Mouse (Mus musculus): ENCODE measurements at regions not wholly inside any gene's neighbourhood (a gene's known extent, or its start where the extent isn't known, plus 50 kb on each side); places are given as distances from the start of the nearest gene placed in this dataset.

GRCm38 (mm10) chr3:61064720-61065119, 62.1 kb downstream of the P2ry1 start:
- no peak for DNase-seq (ENCODE audit: low spot score)

- DNase-seq (ENCODE audit: low spot score), result no peak
Measured at GRCm38 (mm10) chr3:61067067-61067466, 64.5 kb downstream of the P2ry1 start.

- no peak for DNase-seq (ENCODE audit: low spot score)
Measured at GRCm38 (mm10) chr3:61068229-61068628, 65.6 kb downstream of the P2ry1 start.

- DNase-seq (ENCODE audit: low spot score), result no peak
Measured at GRCm38 (mm10) chr3:61071041-61071440, 68.4 kb downstream of the P2ry1 start.

- DNase-seq (ENCODE audit: low spot score), result peak; percentile 42
Measured at GRCm38 (mm10) chr3:61072330-61072729, 69.7 kb downstream of the P2ry1 start.

- no peak for DNase-seq (ENCODE audit: low spot score)
Measured at GRCm38 (mm10) chr3:61073103-61073502, 70.5 kb downstream of the P2ry1 start.

GRCm38 (mm10) chr3:61073806-61074205, 71.2 kb downstream of the P2ry1 start:
- no peak for DNase-seq (ENCODE audit: low spot score)

GRCm38 (mm10) chr3:61075839-61076238, 73.2 kb downstream of the P2ry1 start:
- peak; percentile 33 for DNase-seq (ENCODE audit: low spot score)

GRCm38 (mm10) chr3:61089931-61090330, 87.3 kb downstream of the P2ry1 start:
- no peak for DNase-seq (ENCODE audit: low spot score)

GRCm38 (mm10) chr3:61092031-61092430, 89.4 kb downstream of the P2ry1 start:
- no peak for DNase-seq (ENCODE audit: low spot score)

- no peak for DNase-seq (ENCODE audit: low spot score)
Measured at GRCm38 (mm10) chr3:61116364-61116763, 113.8 kb downstream of the P2ry1 start.

- no peak for DNase-seq (ENCODE audit: low spot score)
Measured at GRCm38 (mm10) chr3:61133096-61133495, 130.5 kb downstream of the P2ry1 start.

GRCm38 (mm10) chr3:61154087-61154486, 151.5 kb downstream of the P2ry1 start:
- DNase-seq (ENCODE audit: low spot score), result no peak

- DNase-seq (ENCODE audit: low spot score), result peak; percentile 35
Measured at GRCm38 (mm10) chr3:61159811-61160210, 157.2 kb downstream of the P2ry1 start.

GRCm38 (mm10) chr3:61161384-61161783, 158.8 kb downstream of the P2ry1 start:
- DNase-seq (ENCODE audit: low spot score), result no peak

- peak; percentile 2 for DNase-seq (ENCODE audit: low spot score)
Measured at GRCm38 (mm10) chr3:61185789-61186188, 175.6 kb upstream of the Rap2b start.

GRCm38 (mm10) chr3:61188662-61189061, 172.8 kb upstream of the Rap2b start:
- no peak for DNase-seq (ENCODE audit: low spot score)

GRCm38 (mm10) chr3:61216562-61216961, 144.9 kb upstream of the Rap2b start:
- no peak for DNase-seq (ENCODE audit: low spot score)

GRCm38 (mm10) chr3:61224505-61224904, 136.9 kb upstream of the Rap2b start:
- DNase-seq (ENCODE audit: low spot score), result no peak

- DNase-seq (ENCODE audit: low spot score), result no peak
Measured at GRCm38 (mm10) chr3:61225054-61225453, 136.4 kb upstream of the Rap2b start.

- DNase-seq (ENCODE audit: low spot score), result no peak
Measured at GRCm38 (mm10) chr3:61241380-61241779, 120.1 kb upstream of the Rap2b start.

- peak; percentile 20 for DNase-seq (ENCODE audit: low spot score)
Measured at GRCm38 (mm10) chr3:61243876-61244527, 117.4 kb upstream of the Rap2b start.

- no peak for DNase-seq (ENCODE audit: low spot score)
Measured at GRCm38 (mm10) chr3:61246429-61246828, 115.0 kb upstream of the Rap2b start.

- DNase-seq (ENCODE audit: low spot score), result no peak
Measured at GRCm38 (mm10) chr3:61247344-61247743, 114.1 kb upstream of the Rap2b start.
